Mouse (Mus musculus) megakaryocyte, embryonic 14.5 days (primary cell): Measurements from ENCODE around the gene Xrcc4.

ENCODE experiments used
- FLI1 ChIP-seq: IDR thresholded peaks from 2 replicates; pipeline ENCODE4 v1.6.1; 2012; ENCODE audit warnings: low read length, inconsistent platforms, mixed read lengths
- GATA1 ChIP-seq: IDR thresholded peaks from 3 replicates; pipeline ENCODE4 v1.6.1; 2012; ENCODE audit warnings: mixed read lengths, low read length, inconsistent platforms, borderline replicate concordance

DNA sequence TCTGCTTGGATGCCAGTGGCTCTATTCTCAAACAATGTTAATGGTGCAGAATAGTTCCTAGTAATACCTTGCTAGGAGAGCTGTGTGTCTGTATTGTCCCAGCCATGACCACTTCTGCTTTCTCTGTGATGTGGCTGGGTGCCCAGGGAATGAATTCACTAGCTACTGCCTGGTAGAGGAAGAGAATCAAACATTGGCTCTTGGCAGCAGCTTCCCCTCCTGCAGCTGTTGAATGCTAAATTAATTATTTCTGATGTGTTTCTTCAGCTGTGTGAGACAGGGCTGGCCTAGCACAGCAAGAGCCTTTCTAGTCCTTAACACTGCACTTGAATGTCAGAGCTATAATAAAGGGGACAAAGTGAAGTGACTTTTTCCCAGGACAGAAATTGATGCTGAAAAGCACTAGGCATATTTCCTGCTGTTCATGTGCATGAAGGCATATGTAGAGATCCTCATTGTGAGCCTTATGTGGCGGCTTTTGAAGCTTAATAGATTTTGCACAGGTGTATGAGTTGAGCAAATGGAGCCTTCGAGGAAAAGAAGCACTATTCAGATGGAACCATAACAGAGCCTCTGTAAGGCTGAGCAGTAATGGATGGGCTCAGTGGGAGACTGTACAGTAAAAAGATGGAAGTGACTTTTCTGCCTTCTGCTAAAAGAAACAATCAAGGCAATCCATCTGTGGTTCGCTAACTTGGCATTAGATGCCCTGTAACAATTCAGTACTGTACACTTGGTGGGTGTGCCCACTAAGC is 46.9 kb upstream of the Xrcc4 start:
- TF ChIP-seq GATA1 (no peak), FLI1 (no peak)
